In genomic region chr11:77630257-77630670, GRCm38 (mm10) we compare ENCODE assay signal across 1 mouse cellular context.
A peak's percentile ranks its signal among the peaks of the same experiment; 100 is the strongest.
TF ChIP-seq lines count a peak whose summit lies in the region.

No protein-coding gene starts in this region.

TF ChIP-seq in MEL, 35 proteins besides CTCF, POLR2A, EP300 and RAD21 (continued from another document):
- TF ChIP-seq BHLHE40 (IDR thresholded peaks at IDR 0.05; ENCODE audit: borderline replicate concordance, low read depth, low read length): no peak
- TF ChIP-seq MXI1 (IDR thresholded peaks at IDR 0.05; ENCODE audit: low read depth, low read length): peak; percentile 64; the same call in 1 of the 2 replicates
- no peak for TF ChIP-seq NRF1 (IDR thresholded peaks at IDR 0.05; ENCODE audit: insufficient read depth, low read depth, low read length, poor library complexity, severe bottlenecking)
- no peak; the same call in 1 of the 2 replicates for TF ChIP-seq MAFK (IDR thresholded peaks at IDR 0.05; ENCODE audit: borderline replicate concordance, low read depth, low read length)
TF ChIP-seq in MEL: peak in this region for 15.
